Mouse (Mus musculus) thymus, postnatal 0 days (tissue): ENCODE data around the gene Ugt1a7c. TPM values are rescaled to one million over a fixed set of nuclear protein-coding genes. Genes with fewer than 3 reads are reported as not detected.

Source experiments
- DNase-seq: peaks from one replicate; pipeline ENCODE4 v3.0.0-alpha.2; 2015; ENCODE audit warnings: low spot score
- polyA plus RNA-seq: library from polyadenylated mRNA; unstranded; fragments of >200 nt; fragmentation: Nextera tagmentation; extraction: Ambion mirVana; gene quantifications from 2 replicates; pipeline ENCODE4 v1.2.1, GENCODE M21; 2015

The Ugt1a7c gene
- polyA plus RNA-seq, 1 experiment from 2014 or later: 2.4 TPM

- DNase-seq: no peak
Observed at GRCm38 (mm10) chr1:88258881-88259642, 164.2 kb downstream of the Ugt1a7c start.

- DNase-seq: no peak
Observed at GRCm38 (mm10) chr1:88259643-88260024, 164.8 kb downstream of the Ugt1a7c start.

GRCm38 (mm10) chr1:88260114-88260513 is 165.3 kb downstream of the Ugt1a7c start:
- DNase-seq: no peak

GRCm38 (mm10) chr1:88260604-88261377 is 165.9 kb downstream of the Ugt1a7c start:
- DNase-seq: no peak

- no peak for DNase-seq
Observed at GRCm38 (mm10) chr1:88261706-88262105, 166.8 kb downstream of the Ugt1a7c start.

- no peak for DNase-seq
Observed at GRCm38 (mm10) chr1:88262255-88262654, 167.4 kb downstream of the Ugt1a7c start.

GRCm38 (mm10) chr1:88262961-88263360 is 168.1 kb downstream of the Ugt1a7c start:
- DNase-seq: no peak

GRCm38 (mm10) chr1:88263778-88264177 is 168.9 kb downstream of the Ugt1a7c start:
- no peak for DNase-seq

- DNase-seq: no peak
Observed at GRCm38 (mm10) chr1:88264237-88264868, 169.5 kb downstream of the Ugt1a7c start.

GRCm38 (mm10) chr1:88264869-88265240 is 170.0 kb downstream of the Ugt1a7c start:
- DNase-seq: no peak

- no peak for DNase-seq
Observed at GRCm38 (mm10) chr1:88266123-88266522, 171.3 kb downstream of the Ugt1a7c start.

- DNase-seq: no peak
Observed at GRCm38 (mm10) chr1:88267489-88267888, 172.6 kb downstream of the Ugt1a7c start.

- DNase-seq: no peak
Observed at GRCm38 (mm10) chr1:88268070-88268469, 173.2 kb downstream of the Ugt1a7c start.

Other genes starting within 250 kb of the Ugt1a7c start
- 73.7 and 80.7 TPM in 2 replicates for gene Dgkd, start 241.8 kb upstream of the Ugt1a7c start, polyA plus RNA-seq
- 11.4 and 13.0 TPM in 2 replicates for gene Usp40, start 86.5 kb upstream of the Ugt1a7c start, polyA plus RNA-seq
- gene Ugt1a10, start 39.7 kb upstream of the Ugt1a7c start, polyA plus RNA-seq: not detected in 2 replicates
- not detected in 2 replicates for gene Ugt1a9, start 24.3 kb upstream of the Ugt1a7c start, polyA plus RNA-seq
- not detected in 2 replicates for gene Ugt1a8, start 7.2 kb upstream of the Ugt1a7c start, polyA plus RNA-seq
- 0.08 TPM in 1 of 2 replicates, not detected in the other for gene Ugt1a6b, start 8.2 kb downstream of the Ugt1a7c start, polyA plus RNA-seq
- 1.3 and 1.4 TPM in 2 replicates for gene Ugt1a6a, start 39.7 kb downstream of the Ugt1a7c start, polyA plus RNA-seq
- not detected in 2 replicates for gene Ugt1a5, start 71.0 kb downstream of the Ugt1a7c start, polyA plus RNA-seq
- 0.13 TPM in 1 of 2 replicates, not detected in the other for gene Ugt1a2, start 105.5 kb downstream of the Ugt1a7c start, polyA plus RNA-seq
- 2.9 and 3.9 TPM in 2 replicates for gene Dnajb3, start 110.7 kb downstream of the Ugt1a7c start, polyA plus RNA-seq
- 0.36 and 0.54 TPM in 2 replicates for gene Ugt1a1, start 116.9 kb downstream of the Ugt1a7c start, polyA plus RNA-seq
- gene Mroh2a, start 131.9 kb downstream of the Ugt1a7c start, polyA plus RNA-seq: 0.64 and 1.4 TPM in 2 replicates
- gene Hjurp, start 182.6 kb downstream of the Ugt1a7c start, polyA plus RNA-seq: 82.7 and 102 TPM in 2 replicates
- gene Trpm8, start 182.6 kb downstream of the Ugt1a7c start, polyA plus RNA-seq: not detected in 2 replicates